Mouse (Mus musculus) adrenal gland, adult 8-10 months (tissue): Measurements from ENCODE around the gene Ncapd2. TPM values are rescaled to one million over a fixed set of nuclear protein-coding genes. Genes with fewer than 3 reads are reported as not detected.
"Not testable (repeated sequence)": the region's sequence is repeated elsewhere in the genome, so short reads cannot be mapped to it uniquely, and the experiment has no call there.

ENCODE experiments used
- DNase-seq: peaks from one replicate; pipeline ENCODE4 v3.0.0; 2022
- total RNA-seq, 4 experiments: library from RNA; stranded (reverse); gene quantifications; 2 replicates each; pipeline ENCODE4 v1.2.4; 2022

Gene Ncapd2
- total RNA-seq, 4 experiments from 2014 or later, result 10.6 to 40.2 (median 26.6) TPM

DNA sequence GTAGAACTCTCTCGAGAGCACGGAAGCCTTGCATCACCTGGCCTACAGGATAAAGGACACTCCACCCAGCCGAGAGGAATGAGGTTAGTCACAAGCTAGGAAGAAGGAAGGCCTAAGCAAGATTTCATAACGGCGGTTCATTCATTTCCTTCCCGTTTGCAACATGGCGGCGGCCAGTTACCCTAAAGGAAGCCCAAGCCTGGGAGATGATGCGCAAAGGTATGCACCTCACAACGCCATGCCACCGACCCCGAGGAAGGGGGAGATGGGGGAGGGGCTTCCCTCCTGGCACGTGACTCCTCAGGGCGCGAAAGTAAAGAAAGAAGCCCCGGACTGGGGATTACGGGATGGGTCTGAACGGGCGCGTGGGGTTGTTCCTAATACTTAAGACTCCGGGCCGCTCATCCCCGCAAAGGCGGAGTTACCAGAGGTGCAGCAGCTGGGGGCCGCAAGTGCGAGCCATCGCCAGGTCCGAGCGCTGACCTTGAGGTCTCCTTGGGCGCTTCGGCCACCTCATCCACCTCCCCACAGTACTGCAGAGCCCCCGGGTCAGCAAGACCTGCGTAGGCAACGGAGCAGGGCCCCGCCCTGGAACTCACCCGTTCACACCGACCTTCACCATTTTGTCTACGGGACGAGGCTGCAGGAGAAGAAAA, 26.7 kb downstream of the Ncapd2 start:
- peak; percentile 66 for DNase-seq

DNA sequence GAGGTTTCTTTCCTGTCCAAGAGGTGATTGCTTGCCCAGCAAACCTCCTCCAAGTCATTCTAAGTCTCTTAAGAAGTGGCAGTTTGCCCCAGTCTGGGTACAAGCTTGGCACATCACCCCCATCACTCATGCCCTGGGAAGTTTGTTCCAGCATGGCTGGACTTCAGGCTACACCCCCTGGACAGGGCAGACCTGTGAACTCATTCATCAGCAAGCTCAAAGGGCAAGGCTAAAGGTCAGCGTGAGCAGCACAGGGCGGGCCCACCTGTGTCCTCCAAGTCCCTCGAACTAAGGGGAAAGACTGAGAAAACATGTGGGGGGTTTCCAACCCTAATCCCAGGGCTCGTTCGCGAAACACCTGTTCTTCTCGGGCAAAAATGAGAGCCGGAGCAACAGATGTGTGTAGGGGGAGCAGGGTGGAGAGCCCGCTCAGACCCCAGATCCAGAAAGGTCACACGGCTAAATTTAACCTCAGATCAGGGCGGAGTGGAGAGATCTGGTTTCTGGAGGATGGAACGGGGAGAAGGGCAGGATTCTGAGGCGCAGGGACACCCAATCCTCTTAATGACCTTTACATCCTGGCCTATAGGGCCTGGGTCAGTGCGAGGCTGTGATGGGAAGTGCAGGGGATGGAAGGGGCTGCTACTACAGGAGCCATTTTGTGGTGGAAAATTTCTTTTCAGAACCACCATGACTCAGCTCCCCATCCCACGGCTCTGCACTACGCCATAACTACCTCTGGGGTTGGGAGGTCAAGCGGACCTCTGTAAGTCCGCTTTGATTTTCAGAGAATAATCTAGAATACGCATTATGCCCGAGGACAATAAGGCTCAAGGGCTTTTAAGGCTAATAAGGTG, 27.5 kb downstream of the Ncapd2 start:
- DNase-seq, result peak; percentile 55

DNA sequence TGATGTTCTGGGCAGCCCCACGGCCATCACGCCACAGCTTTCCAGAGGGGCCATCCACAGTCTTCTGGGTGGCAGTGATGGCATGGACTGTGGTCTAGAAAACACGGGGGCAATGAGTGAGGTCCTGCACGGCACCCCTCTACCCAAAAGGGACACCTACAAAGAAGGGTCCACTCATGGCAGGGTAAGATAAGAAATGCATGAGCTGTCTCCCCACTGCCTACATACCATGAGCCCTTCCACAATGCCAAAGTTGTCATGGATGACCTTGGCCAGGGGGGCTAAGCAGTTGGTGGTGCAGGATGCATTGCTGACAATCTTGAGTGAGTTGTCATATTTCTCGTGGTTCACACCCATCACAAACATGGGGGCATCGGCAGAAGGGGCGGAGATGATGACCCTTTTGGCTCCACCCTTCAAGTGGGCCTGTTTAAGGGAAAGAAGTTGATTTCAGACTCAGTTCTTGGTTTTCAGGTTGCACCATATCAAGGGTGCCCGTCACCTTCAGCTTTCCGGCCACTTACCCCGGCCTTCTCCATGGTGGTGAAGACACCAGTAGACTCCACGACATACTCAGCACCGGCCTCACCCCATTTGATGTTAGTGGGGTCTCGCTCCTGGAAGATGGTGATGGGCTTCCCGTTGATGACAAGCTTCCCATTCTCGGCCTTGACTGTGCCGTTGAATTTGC, 28.7 kb downstream of the Ncapd2 start:
- DNase-seq, result not testable (repeated sequence)

DNA sequence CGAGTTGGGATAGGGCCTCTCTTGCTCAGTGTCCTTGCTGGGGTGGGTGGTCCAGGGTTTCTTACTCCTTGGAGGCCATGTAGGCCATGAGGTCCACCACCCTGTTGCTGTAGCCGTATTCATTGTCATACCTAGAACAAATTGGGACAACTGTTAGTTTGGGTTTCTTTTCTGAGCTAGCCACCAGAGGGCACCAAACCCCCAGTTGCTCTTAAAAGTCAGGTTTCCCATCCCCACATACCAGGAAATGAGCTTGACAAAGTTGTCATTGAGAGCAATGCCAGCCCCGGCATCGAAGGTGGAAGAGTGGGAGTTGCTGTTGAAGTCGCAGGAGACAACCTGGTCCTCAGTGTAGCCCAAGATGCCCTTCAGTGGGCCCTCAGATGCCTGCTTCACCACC, 29.5 kb downstream of the Ncapd2 start:
- DNase-seq, result peak; percentile 69

- peak; percentile 74 for DNase-seq
Observed at GRCm38 (mm10) chr6:125160854-125161760, 30.4 kb downstream of the Ncapd2 start.

DNA sequence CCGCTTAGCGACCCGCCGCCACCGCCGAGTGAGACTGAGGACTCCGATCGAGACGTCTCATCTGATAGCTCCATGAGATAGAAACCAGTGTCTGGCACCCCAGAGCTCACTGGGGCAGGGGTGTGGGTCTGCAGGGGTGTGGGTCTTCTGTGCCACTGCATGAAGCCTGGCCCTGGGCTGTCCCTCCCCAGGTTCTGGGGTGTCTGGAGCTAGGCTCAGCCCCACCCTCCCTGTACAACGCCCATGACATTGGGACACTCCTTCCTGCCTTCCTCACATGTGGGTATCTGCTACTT, 31.0 kb downstream of the Ncapd2 start:
- no peak for DNase-seq

DNA sequence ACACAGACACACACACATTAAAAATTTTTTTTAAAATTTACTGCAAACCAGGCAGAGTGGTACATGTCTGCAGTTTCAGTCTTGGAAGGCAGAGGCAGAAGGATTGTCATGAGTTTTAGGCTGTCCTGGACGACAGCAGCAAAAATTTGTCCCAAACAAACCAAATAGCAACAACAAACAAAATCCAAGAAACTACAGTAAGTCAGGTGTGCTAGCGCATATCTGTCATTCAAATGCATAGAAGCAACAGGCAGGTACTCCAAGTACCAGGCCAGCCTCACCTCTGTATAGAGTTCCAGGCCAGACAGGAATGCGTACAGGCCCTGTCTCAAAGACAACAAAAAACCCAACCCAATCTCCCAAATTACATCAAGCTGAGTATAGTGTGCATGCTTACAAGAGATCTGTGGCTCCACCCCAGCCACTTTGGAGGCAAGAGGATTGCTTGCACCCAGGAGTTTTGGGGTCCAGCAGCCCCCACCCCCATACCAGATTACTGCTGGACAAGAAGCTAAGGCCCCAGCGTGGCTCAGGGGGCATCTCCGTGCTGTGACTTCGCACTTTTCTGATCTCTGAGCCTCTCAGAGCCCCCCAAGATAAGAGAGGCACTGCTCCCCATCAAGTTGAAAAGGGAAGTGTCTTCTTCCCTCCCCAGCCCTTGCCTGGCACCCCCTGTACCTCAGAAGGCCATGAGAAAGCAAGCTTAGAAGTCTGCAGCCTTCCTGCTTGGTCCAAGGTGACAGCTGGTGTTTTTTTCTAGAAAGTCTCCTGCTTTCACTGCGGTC, 31.5 kb downstream of the Ncapd2 start:
- DNase-seq, result no peak

DNA sequence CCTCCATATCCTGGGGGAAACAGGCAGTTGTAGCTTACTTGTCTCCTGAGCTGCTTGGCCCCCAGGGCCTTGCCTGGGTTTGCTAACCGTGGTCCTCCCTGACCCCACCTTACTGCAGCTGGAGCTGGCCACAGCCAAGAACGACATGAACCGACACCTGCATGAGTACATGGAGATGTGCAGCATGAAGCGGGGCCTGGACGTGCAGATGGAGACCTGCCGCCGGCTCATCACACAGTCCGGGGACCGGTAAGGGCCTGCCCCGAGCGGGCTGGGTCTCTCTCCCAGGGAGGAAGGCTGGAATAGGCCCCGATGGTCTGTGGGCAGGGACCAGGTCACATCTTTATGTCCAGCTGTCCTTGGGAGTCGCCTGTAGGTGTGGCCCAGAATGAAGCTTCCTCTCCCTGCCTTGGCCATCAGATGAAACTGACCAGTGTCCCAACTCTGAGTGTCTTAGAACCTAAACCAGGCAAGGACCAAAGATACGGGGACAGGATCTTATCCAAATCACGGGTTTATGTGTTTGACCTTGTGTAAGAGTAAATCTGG, 32.5 kb downstream of the Ncapd2 start:
- no peak for DNase-seq

DNA sequence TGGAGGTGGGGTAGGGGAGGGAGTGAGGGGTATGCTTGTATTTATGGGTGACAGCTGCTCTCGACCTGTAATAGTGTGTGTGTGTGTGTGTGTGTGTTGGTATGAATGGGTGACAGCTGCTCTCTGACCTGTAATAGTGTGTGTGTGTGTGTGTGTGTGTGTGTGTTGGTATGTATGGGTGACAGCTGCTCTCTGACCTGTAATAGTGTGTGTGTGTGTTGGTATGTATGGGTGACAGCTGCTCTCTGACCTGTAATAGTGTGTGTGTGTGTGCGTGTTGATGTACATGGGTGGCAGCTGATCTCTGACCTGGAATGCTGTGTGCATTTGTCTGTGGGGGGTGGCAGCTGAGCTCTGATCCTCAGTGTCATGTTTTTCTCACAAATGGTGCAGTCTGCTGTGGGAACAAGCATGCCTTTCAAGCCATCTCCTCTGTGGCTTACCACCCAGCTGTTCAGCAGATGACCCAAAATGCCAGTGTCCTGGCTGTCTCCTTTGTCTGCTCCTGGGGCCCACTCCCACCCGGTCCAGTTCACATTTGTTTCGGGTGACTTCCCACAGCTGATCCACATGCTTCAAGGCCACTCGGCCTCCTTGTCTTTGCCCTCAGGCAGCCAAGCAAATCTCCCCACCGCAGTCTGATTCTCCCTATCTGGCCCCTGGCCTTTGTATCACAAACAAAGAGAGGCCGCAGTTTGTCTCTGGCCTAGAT, 34.4 kb downstream of the Ncapd2 start:
- no peak for DNase-seq

DNA sequence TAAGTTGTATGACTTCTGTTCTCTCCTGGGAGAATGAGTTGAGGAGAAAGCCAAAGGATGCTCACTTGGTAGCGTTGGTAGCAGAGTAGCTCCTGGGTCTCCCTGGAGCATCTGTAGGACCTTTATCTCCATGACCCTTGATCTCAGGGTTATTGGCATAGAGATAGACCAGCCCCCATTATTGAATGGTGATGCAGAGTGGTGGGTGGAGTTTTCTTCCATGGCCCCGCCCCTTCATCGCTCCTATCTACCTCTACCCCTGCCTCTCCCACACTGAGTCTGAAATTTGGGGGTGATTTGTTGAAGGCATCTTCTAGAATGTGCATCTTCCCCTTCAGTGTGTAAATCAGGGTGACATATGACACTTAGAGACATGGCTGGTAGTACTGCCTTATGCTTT, 35.0 kb downstream of the Ncapd2 start:
- DNase-seq, result no peak

DNA sequence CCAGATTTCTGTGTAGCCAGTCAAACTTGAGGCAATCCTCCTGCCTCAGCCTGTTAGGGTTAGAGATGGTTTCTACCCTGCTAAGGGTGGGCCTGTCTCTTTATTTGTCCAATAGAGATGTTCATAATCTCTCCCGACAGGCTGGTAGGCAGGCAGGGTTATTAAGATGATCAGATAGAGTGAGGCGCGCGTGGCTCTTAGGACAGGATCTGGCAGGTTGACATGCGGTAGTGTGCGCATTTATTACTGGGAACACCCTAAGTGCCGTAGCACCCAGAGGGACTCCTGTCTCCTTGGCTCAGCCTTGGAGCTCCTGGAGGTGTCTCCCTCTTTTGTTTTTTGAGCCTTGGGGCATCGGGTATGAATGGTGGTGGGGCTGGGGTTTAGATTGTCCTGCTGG, 36.2 kb downstream of the Ncapd2 start:
- no peak for DNase-seq

GRCm38 (mm10) chr6:125154550-125154949, 37.0 kb downstream of the Ncapd2 start:
- DNase-seq, result no peak

DNA sequence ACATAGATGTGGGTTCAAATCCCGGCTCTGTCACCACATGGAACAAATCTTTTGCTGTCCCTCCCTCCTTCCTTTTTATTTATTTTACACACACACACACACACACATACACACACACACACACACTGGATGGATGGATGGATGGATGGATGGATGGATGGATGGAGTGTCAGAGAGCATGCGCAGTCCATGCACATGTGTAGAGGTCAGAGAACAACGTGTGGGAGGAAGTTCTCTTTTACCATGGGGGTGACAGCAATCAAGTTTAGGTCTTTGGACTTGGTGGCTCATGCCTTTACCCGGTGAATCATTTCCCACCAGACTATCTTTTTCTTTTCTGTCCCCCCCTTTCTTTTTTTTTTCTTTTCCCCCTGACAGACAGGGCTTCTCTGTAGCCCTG, 37.8 kb downstream of the Ncapd2 start:
- no peak for DNase-seq

DNA sequence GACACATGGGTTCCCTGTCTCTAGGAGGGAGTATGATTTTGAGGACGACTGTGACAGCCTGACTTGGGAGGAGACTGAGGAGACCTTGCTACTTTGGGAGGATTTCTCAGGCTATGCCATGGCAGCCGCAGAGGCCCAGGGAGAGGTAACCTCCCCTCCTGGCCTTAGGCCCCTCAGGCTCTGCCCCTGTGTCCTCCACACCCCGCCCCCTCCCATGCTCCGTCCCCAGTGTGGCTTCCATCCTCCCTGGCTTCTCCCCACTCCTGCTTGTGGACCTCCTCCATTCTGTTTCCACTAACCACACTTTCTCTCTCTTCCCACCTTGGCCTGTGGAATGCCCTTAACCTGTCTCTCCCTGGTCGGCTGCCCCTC, 38.5 kb downstream of the Ncapd2 start:
- no peak for DNase-seq

- DNase-seq, result no peak
Observed at GRCm38 (mm10) chr6:125152212-125153017, 39.1 kb downstream of the Ncapd2 start.

GRCm38 (mm10) chr6:125149569-125149950, 41.9 kb downstream of the Ncapd2 start:
- DNase-seq, result no peak

GRCm38 (mm10) chr6:125148926-125149568, 42.5 kb downstream of the Ncapd2 start:
- no peak for DNase-seq

DNA sequence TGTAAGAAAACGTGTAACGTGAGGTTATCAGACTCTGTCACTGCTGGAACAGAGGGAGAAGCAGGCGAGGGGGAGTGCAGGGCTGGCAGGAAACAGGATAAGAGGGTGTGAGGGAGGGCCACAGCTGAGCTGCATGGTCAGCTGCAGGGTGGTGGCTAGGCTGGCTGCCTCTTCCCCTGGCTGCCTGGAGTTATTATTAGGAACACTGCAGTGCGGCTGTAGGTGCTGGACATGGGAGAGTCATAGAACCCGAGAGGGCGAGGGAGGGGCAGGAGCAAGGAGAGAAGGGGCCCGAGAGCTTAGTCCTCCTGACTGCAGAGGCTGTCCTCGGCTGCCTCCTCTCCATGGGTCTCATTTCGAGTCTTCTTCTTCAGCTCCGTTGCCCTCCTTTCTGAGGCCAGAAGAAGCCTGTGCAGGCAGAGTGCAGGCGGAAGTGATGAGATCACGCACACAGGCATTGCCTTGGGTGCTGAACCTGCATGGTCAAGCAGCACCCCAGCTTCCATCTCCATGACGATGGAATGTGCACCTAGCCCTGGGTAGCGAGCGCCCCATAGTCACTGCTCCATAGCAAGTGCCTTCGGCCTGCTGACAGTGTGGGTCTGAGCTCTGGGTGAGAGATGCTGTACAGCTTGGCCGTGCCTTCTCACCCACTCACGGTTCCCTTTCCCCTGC, 43.1 kb downstream of the Ncapd2 start:
- DNase-seq, result no peak

GRCm38 (mm10) chr6:125147329-125147728, 44.2 kb downstream of the Ncapd2 start:
- no peak for DNase-seq
